Mouse (Mus musculus) embryonic fibroblast, embryonic 13.5 days (primary cell): ENCODE data around the gene Arhgap19. TPM values are rescaled to one million over a fixed set of nuclear protein-coding genes. Genes with fewer than 3 reads are reported as not detected.

Source experiments
- H3K27ac ChIP-seq: 2 replicates; pipeline ENCODE4 v1.5.1; 2012; ENCODE audit warnings: low read length, control low read depth, inconsistent platforms; ENCODE audit not compliant: insufficient read depth
- H3K4me1 ChIP-seq: 2 replicates; pipeline ENCODE4 v1.6.1; 2011; ENCODE audit warnings: low read length; ENCODE audit not compliant: control insufficient read depth, insufficient read depth
- H3K4me3 ChIP-seq: 2 replicates; pipeline ENCODE4 v1.5.1; 2011; ENCODE audit warnings: mild to moderate bottlenecking, control low read depth, low read length; ENCODE audit not compliant: insufficient read depth
- CTCF ChIP-seq: IDR thresholded peaks from 2 replicates; pipeline ENCODE4 v1.5.1; 2011; ENCODE audit warnings: mild to moderate bottlenecking, control low read depth, low read length, moderate library complexity, borderline replicate concordance; ENCODE audit not compliant: insufficient read depth
- POLR2A ChIP-seq: IDR thresholded peaks from 2 replicates; pipeline ENCODE4 v1.6.1; 2011; ENCODE audit warnings: low read depth, mild to moderate bottlenecking, control low read depth, low read length, moderate library complexity
- polyA plus RNA-seq: library from polyadenylated mRNA; stranded (reverse); fragments of >200 nt; gene quantifications from 2 replicates; pipeline ENCODE4 v1.2.4, GENCODE M21; 2011; ENCODE audit warnings: low read depth; ENCODE audit not compliant: missing spikeins, insufficient read length

The Arhgap19 gene
- polyA plus RNA-seq, 1 experiment, result 10.4 TPM

- Histone ChIP-seq H3K4me3 (no peak overlapping the region), H3K27ac (no peak overlapping the region), H3K4me1 (0 out of 2 replicates have a peak, but pooled peaks cover 2% of the 10 kb centered on the region)
- no peak for TF ChIP-seq CTCF
These were observed 19.6 kb upstream of the Arhgap19 start for GRCm38 (mm10) chr19:41821436-41821835.

GRCm38 (mm10) chr19:41818749-41819148 lies 16.9 kb upstream of the Arhgap19 start:
- Histone ChIP-seq H3K4me3 (no peak overlapping the region), H3K27ac (no peak overlapping the region), H3K4me1 (0 out of 2 replicates have a peak, but pooled peaks cover 2% of the 10 kb centered on the region)
- TF ChIP-seq CTCF (no peak), POLR2A (no peak)

- no peak overlapping the region for H3K27ac ChIP-seq
- TF ChIP-seq POLR2A (no peak), CTCF (no peak)
- H3K4me1 ChIP-seq, result 0 out of 2 replicates have a peak, but pooled peaks cover 2% of the 10 kb centered on the region
- no peak overlapping the region for H3K4me3 ChIP-seq
These were observed 15.5 kb upstream of the Arhgap19 start for GRCm38 (mm10) chr19:41817325-41817724.

GRCm38 (mm10) chr19:41816915-41817314 lies 15.1 kb upstream of the Arhgap19 start:
- no peak overlapping the region for H3K4me3 ChIP-seq
- 0 out of 2 replicates have a peak, but pooled peaks cover 2% of the 10 kb centered on the region for H3K4me1 ChIP-seq
- no peak for TF ChIP-seq CTCF
- TF ChIP-seq POLR2A, result no peak
- no peak overlapping the region for H3K27ac ChIP-seq

- H3K4me3 ChIP-seq, result no peak overlapping the region
- TF ChIP-seq CTCF, result no peak
- TF ChIP-seq POLR2A, result no peak
- no peak overlapping the region for H3K27ac ChIP-seq
- 0 out of 2 replicates have a peak, but pooled peaks cover 2% of the 10 kb centered on the region for H3K4me1 ChIP-seq
These were observed 14.6 kb upstream of the Arhgap19 start for GRCm38 (mm10) chr19:41816410-41816809.

GRCm38 (mm10) chr19:41813374-41813773 lies 11.5 kb upstream of the Arhgap19 start:
- Histone ChIP-seq H3K4me1 (0 out of 2 replicates have a peak, but pooled peaks cover 2% of the 10 kb centered on the region), H3K4me3 (no peak overlapping the region), H3K27ac (no peak overlapping the region)
- TF ChIP-seq POLR2A, result no peak
- no peak for TF ChIP-seq CTCF

GRCm38 (mm10) chr19:41812525-41812924 lies 10.7 kb upstream of the Arhgap19 start:
- Histone ChIP-seq H3K4me3 (no peak overlapping the region), H3K27ac (no peak overlapping the region)
- TF ChIP-seq POLR2A, result no peak
- TF ChIP-seq CTCF, result no peak

GRCm38 (mm10) chr19:41810074-41810473 lies 8.2 kb upstream of the Arhgap19 start:
- Histone ChIP-seq H3K4me1 (no peaks in the 10 kb centered on the region), H3K4me3 (no peak overlapping the region), H3K27ac (no peak overlapping the region)
- no peak for TF ChIP-seq CTCF
- no peak for TF ChIP-seq POLR2A

More at GRCm38 (mm10) chr19:41812525-41812924, 10.7 kb upstream of the Arhgap19 start:
- 0 out of 2 replicates have a peak, but pooled peaks cover 2% of the 10 kb centered on the region for H3K4me1 ChIP-seq

- no peaks in the 10 kb centered on the region for H3K4me1 ChIP-seq
- H3K4me3 ChIP-seq, result no peak overlapping the region
These were observed 6.3 kb upstream of the Arhgap19 start for GRCm38 (mm10) chr19:41808104-41808634.

GRCm38 (mm10) chr19:41807497-41807896 lies 5.7 kb upstream of the Arhgap19 start:
- H3K4me1 ChIP-seq, result no peaks in the 10 kb centered on the region
- TF ChIP-seq POLR2A (no peak), CTCF (no peak)
- no peak overlapping the region for H3K4me3 ChIP-seq
- no peak overlapping the region for H3K27ac ChIP-seq

More at GRCm38 (mm10) chr19:41808104-41808634, 6.3 kb upstream of the Arhgap19 start:
- TF ChIP-seq CTCF, result no peak
- no peak for TF ChIP-seq POLR2A
- H3K27ac ChIP-seq, result no peak overlapping the region

- no peak overlapping the region for H3K4me3 ChIP-seq
- TF ChIP-seq POLR2A (no peak), CTCF (no peak)
- H3K27ac ChIP-seq, result no peak overlapping the region
- H3K4me1 ChIP-seq, result no peaks in the 10 kb centered on the region
These were observed 4.0 kb upstream of the Arhgap19 start for GRCm38 (mm10) chr19:41805831-41806230.
